20 mouse cellular contexts compared by ENCODE assay signal in genomic region chr16:43331440-43331839, GRCm38 (mm10).
"Had no signal": no experiment of that assay in that cellular context is flagged by ENCODE, and none has a peak within 500 bp of the region (broad histone marks: within the 10 kb centered on the region; RNA-seq: fewer than 3 reads in every experiment).

No protein-coding gene starts in this region.

- H3K27ac ChIP-seq: lung, embryonic 15.5 days; midbrain, embryonic 10.5 days; midbrain, embryonic 12.5 days; neural tube, embryonic 13.5 days; neural tube, embryonic 15.5 days had no signal

- H3K9me3 ChIP-seq: lung, embryonic 15.5 days; midbrain, embryonic 10.5 days; midbrain, embryonic 12.5 days; neural tube, embryonic 13.5 days; neural tube, embryonic 15.5 days had no signal

- H3K36me3 ChIP-seq: lung, embryonic 15.5 days; midbrain, embryonic 10.5 days; midbrain, embryonic 12.5 days; neural tube, embryonic 13.5 days; neural tube, embryonic 15.5 days had no signal

- H3K4me2 ChIP-seq: lung, embryonic 15.5 days; midbrain, embryonic 12.5 days; neural tube, embryonic 13.5 days; neural tube, embryonic 15.5 days had no signal

- H3K9ac ChIP-seq: lung, embryonic 15.5 days; midbrain, embryonic 12.5 days; neural tube, embryonic 13.5 days; neural tube, embryonic 15.5 days had no signal

- DNase-seq: lung, adult 2 months; lung, postnatal 14 days; lung, postnatal 4 days; midbrain, embryonic 14.5 days; retina, postnatal 1 day; right cerebral cortex, adult 18-20 months; right cerebral cortex, postnatal 25 days; right cerebral cortex, postnatal 4 days; spleen, adult 18-20 months; thymus, adult 18-20 months; thymus, postnatal 14 days; thymus, postnatal 36 days had no signal

- H3K27me3 ChIP-seq: lung, embryonic 15.5 days; midbrain, embryonic 12.5 days; neural tube, embryonic 13.5 days; neural tube, embryonic 15.5 days had no signal

- ATAC-seq: lung, postnatal 0 days; midbrain, embryonic 16.5 days had no signal

- H3K4me3 ChIP-seq: lung, embryonic 15.5 days; midbrain, embryonic 10.5 days; midbrain, embryonic 12.5 days; myocyte; neural tube, embryonic 13.5 days; neural tube, embryonic 15.5 days had no signal
